Mouse (Mus musculus) 3134 (cell line): ENCODE results near the gene Vps54.

Experiments
- DNase-seq: peaks from one replicate; pipeline ENCODE4 v3.0.0-alpha.2; 2011; ENCODE audit warnings: low spot score; ENCODE audit not compliant: insufficient read length; ENCODE audit errors: extremely low read depth

Vps54 gene

DNA sequence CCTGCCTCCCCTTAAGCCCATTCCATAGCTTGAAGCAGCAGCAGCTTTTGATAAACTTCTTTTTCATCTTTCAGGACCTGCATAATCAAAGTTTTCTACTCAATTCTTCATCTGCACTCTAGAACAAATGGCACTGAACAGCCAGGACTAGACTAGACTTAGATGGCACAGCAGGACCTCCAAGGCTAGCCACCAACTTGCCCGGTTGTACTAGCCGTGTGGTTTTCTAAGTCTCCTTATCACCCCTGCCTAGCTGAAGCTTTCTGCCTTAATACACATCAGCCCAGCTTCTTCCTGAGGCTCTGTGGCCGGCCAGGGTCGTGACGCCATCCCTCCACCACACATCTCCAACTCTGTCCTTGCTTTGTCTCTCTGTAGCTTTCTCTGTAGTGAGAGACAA is 89.1 kb downstream of the Vps54 start:
- DNase-seq, result no peak

DNA sequence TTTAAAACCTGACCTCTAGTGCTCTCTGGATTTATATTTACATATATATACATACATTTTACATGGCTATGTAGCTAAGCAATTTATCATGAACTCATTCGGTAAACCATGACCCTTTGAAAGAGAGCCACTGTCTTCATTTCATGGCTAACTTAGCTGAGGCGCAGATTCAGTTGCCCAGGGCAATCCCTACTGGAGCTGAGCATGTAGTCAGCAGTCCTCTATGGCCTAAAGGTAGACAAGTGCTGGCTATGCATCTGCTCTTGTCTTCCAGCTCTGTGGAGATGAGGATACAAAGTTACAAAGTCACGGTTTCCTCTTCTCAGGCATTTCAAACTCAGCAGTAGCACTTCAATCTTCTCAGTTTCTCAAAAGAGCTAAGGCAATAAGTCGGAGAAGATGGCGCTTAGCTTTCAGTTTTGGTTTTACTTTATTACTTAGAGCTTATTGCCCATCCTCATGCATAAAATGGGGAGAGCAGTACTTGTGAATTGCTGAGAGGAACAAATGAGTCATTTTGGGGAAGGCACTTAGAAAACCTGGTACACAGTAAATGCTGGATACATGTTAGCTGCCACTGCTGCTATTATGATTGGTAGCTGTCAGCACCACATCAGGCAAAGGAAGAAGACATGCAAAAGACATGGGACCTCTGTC is 93.7 kb downstream of the Vps54 start:
- no peak for DNase-seq

DNA sequence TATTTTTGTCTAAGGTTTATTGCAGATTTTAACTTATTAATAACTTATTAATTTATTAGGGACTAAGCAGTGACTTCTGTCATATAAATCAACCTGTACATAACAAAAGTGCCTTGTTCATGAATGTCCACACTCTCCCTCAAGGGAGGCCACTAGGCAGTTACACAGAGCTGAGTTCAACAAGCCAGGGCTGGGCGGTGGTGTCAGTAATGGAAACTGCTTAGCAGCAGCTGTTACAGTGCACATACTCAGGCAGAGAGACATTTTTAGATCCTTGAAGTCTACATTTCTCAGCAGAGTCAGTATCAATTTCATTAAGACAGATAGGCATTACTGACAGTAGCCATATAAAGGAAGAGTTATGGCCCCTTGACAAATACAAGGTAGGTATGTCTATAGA is 98.8 kb downstream of the Vps54 start:
- no peak for DNase-seq

DNA sequence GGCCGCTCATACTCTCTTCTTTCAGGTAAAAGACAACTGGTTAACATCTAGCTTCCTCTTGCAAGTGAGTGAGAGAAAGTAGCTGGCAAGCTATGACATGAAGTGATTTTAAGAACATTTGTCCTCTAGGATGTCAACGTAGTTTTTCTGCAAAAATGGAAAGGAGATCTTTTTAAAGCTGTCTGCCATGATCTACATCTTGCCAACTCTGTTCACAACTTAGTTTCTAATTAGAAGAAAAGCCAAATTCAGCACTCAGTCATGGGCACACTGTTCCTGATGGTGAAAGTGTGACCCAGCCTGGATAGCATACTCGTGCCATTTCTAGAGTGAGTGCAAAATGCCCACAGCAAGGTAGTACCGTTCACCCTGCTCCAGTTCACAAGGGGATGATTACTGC is 100.0 kb downstream of the Vps54 start:
- DNase-seq, result no peak

DNA sequence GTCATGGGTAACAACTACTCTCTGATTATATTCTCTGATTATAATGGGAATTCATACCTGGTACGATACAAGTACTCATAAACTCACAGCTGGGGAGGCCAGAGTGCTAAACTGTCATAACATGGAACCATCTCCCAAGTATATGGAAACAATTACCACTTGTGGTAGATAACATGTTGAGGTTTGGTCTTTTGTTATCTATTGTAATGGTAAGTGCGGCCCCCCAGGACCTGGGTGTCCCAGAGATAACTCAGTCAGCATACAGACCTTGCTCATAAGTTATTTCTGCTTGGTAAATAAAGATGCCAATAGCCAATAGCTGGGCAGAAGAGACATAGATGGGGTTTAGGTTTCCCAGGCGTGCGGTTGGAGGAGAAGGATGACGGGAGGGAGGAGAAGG is 104.4 kb downstream of the Vps54 start:
- DNase-seq, result no peak

DNA sequence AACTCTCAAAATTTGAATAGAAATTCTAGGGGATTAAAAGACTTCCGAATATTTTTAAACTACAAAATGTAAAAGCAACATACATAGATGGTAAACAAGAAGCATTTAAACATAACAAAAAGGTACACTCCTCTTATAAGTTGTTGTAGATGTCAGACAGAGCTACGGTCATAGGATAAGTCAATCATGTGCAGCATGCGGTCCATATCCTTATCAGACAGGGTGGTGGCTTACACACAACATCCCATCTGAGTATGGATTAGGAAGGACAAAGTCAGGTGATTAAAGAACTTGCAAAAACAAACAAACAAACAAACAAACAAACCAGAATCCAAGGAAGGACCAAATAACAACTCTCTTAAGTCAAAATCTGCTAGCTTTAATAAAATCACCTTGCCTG is 106.9 kb downstream of the Vps54 start:
- no peak for DNase-seq

DNA sequence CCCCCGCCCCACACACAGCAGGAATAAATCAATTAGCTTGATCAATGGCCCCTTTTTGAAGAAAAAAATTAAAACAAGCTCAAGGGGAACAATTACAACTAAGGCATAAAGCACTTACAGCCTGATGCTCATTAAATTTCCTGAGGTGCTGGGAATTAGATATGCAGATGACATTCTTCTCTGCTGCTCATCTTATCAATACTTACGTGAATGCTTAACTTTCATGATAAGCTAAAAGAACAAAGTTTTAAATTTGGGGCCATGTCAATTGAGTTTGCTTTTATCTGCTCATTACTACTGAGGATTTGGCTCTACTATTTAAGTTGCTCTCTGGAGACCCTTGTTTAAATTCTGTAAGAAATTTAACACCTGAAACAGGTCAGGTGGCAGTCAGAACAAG is 109.8 kb downstream of the Vps54 start:
- no peak for DNase-seq

DNA sequence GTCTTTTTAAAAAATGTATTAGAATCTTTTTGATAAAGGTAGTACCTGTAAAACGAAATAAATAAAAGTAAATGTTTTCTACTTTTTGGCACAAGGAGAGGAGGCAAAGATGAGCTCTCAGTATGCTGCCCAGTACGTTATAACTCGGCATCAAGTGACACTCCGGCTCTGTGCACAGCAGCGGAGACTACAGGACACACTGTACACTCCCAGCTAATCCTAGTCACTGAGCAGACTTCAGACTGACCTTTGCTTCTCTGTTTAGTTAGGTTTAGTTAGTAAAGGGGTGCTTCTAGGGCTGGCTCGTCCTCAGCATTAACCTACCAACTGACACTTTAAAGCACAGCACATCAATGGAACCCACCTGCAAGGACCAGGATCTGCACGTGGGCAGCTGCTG is 112.2 kb downstream of the Vps54 start:
- no peak for DNase-seq

DNA sequence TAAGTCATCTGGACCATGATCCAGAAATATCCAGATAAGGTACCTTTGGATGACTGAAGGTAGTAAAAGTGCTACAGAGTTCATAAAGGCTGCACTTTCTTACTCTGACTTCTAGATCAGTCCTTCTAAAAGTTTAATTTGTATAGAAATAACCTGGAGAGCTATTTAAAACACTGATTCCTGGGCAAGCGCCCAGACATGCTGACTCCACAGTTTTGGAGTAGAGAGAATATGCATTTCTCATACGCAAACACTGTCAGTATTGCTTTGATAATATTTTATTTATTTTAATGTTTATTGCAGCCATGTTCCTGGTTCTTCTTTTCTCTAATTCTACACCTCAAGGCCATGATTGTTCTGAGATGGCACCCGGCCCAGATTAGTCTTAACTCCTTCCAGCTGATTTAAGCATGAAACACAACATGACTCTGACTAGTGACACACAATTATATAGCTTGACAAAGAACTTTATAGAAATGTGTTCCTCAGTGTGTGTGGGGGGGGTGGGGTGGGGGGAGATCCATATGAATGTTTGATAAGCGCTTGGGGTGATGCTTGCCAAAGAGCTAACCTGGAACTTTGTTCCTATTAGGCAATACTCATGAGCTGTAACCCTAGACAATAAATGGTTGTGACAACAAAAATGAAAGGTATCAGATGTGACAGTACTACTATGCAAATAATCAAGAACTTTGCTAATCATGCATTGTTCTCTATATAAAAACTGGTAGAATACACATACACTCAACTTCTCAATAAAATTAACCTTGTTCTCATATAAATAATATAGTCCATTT is 124.3 kb downstream of the Vps54 start:
- DNase-seq, result no peak

DNA sequence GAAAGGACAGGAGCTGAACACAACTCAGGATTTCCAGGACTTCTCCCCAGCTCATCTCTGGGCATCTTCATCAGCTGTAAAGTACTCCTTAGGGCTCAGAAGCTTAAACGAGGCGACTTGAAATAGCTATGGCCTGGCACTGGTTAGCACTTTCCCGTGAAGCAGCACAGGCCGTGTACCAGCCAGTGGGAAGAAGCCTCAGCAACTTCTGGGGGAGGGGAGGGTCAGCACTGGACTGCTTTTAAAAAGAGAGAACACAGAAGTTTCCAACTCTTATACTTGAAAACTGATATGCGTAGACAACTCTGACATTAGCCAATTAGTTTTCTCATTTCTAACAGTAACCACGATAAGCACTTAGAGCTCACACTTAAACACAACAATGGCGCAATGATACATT is 129.4 kb downstream of the Vps54 start:
- no peak for DNase-seq

DNA sequence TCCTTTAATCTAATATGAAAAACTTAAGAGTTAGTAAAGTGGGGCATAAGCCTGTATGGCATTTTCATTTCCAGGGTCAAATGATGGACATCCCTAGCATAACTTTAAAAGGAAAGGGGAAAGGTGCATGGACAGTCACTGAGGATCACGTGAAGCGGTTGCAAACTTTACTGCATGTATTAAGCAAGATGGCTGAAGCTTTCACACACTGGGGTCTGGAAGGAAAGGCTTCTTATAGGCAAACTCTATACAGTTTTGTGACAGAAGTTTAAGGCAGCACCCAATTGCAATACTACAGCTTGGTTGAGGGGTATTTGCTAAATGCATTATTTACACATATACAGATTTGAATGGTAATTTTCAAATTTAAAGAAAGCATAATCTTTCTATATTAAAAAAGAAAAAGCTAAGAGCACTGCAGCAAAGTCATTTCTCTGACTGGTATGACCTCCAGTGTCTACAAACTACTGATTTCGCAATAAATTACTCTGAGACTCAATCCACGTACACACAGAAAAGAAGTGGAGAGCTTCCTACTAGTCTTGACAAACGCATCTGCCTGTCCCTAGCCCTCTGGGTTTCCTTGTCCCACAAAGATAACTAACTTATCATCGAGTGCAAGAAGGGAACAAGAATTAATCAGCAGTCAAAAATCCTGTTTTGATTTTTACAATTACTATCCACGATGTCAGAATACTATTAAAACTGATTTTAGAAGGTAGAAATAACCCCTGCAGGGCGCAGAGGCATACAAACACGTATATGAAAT is 130.4 kb downstream of the Vps54 start:
- DNase-seq, result no peak

DNA sequence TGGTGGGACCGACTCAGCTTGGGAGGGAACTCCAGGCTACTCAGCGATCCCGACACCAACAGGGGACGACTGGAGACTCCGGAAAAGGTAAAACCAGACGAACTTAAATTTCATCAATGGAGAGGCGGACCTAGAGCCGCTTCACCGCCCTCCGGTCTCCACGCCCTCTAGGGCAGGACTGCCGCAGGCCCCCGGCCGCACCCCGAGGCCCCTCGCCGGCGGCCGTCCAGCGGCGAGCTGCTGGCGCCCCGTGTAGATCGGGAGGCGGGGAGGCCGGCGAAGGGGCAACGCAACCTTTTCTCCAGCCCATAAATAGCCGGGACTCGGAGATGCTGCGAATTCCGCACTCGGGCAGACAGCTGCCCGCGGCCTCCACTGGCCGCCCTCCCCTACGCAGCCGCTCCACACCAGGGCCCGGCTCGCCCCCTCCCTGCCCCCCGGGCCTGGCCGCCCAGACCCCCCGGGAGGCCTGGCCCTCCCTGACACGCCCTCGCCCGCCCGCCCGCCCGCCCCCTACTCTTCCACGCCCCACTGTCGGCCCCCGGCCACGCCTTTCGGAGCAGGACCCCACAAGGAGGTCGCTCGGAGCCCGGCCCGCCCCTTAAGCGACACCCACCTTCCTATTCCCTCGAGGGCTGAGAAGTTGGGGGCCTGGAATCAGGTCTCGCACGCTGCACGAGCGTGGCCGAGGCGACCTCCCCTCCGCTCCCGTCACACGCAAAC is 131.5 kb downstream of the Vps54 start:
- peak; percentile 92 for DNase-seq
